Mouse (Mus musculus) liver, adult 2 months (tissue): ENCODE results near the gene Dbil5.

Experiments
- CTCF ChIP-seq: fragments of 200-500 bp; IDR thresholded peaks from 2 replicates; pipeline ENCODE4 v1.5.1; 2011; ENCODE audit warnings: low read depth, low read length, control low read depth
- POLR2A ChIP-seq: fragments of 200-500 bp; IDR thresholded peaks from 2 replicates; pipeline ENCODE4 v1.6.1; 2011; ENCODE audit warnings: low read length, control low read depth; ENCODE audit not compliant: insufficient read depth; ENCODE audit errors: extremely low read depth

DNA sequence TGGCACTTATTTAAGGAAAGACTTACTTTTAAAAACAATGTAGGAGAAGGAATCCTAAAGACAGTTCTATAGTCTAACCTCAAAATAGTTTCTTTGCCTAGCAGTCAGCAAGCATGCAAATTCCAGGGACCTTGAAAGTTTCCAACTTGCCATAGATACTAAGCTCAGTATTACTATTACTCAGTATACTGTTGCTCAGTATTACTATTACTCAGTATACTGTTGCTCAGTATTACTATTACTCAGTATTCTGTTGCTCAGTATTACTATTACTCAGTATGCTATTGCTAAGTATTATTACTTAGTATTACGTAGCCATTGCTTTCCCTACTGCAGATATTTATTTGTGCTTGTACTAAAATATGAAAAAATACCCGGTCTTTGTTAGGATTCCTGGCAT is 22.3 kb downstream of the Dbil5 start:
- no peak for TF ChIP-seq CTCF
- no peak for TF ChIP-seq POLR2A
